Mouse (Mus musculus) heart, postnatal 0 days (tissue): Measurements from ENCODE around the gene Tlk1. TPM values are rescaled to one million over a fixed set of nuclear protein-coding genes. Genes with fewer than 3 reads are reported as not detected.
A peak's percentile ranks its signal among the peaks of the same experiment; 100 is the strongest.

ENCODE experiments used
- ATAC-seq: fragments of 200-750 bp; cut with Nextera tagmentation; 2 replicates; pipeline ENCODE4 v1.8.0; 2017; ENCODE audit warnings: low read depth, moderate number of reproducible peaks, moderate library complexity; ENCODE audit not compliant: insufficient read depth
- DNase-seq: peaks from one replicate; pipeline ENCODE4 v3.0.0-alpha.2; 2016; ENCODE audit warnings: low spot score
- H3K27ac ChIP-seq: fragments of 300-500 bp; sonication (generic); 2 replicates; pipeline ENCODE4 v1.5.1; 2014; ENCODE audit warnings: low read depth, mild to moderate bottlenecking
- H3K27me3 ChIP-seq: fragments of 300-500 bp; sonication (generic); 2 replicates; pipeline ENCODE4 v1.6.1; 2014; ENCODE audit warnings: low read length, mixed read lengths; ENCODE audit not compliant: control insufficient read depth, insufficient read depth
- H3K36me3 ChIP-seq: fragments of 300-500 bp; sonication (generic); replicated peaks from 2 replicates; pipeline ENCODE4 v1.6.1; 2014; ENCODE audit warnings: low read length, mixed read lengths; ENCODE audit not compliant: control insufficient read depth, insufficient read depth
- H3K4me1 ChIP-seq: fragments of 300-500 bp; sonication (generic); 2 replicates; pipeline ENCODE4 v1.6.1; 2014; ENCODE audit warnings: antibody characterized with exemption; ENCODE audit not compliant: control insufficient read depth, insufficient read depth
- H3K4me2 ChIP-seq: fragments of 300-500 bp; sonication (generic); 2 replicates; pipeline ENCODE4 v1.6.1; 2014; ENCODE audit warnings: low read depth, mild to moderate bottlenecking, low read length, moderate library complexity
- H3K4me3 ChIP-seq: fragments of 300-500 bp; sonication (generic); 2 replicates; pipeline ENCODE4 v1.5.1; 2014; ENCODE audit warnings: low read depth, low read length
- H3K9ac ChIP-seq: fragments of 300-500 bp; sonication (generic); replicated peaks from 2 replicates; pipeline ENCODE4 v1.6.1; 2014; ENCODE audit warnings: low read depth, low read length, mixed read lengths
- H3K9me3 ChIP-seq: fragments of 300-500 bp; sonication (generic); replicated peaks from 2 replicates; pipeline ENCODE4 v1.6.1; 2016; ENCODE audit warnings: low read length; ENCODE audit not compliant: control insufficient read depth
- CTCF ChIP-seq: IDR thresholded peaks from 2 replicates; pipeline ENCODE4 v1.5.1; 2016; ENCODE audit warnings: antibody characterized with exemption, control low read depth, low read depth
- EP300 ChIP-seq: IDR thresholded peaks from 2 replicates; pipeline ENCODE4 v1.6.1; 2016; ENCODE audit warnings: antibody characterized with exemption, low read depth
- WGBS: fragments of 180-500 bp; shearing (Covaris S2); extraction: QIAGEN DNeasy Blood & Tissue Kit; methylation state at CpG from one replicate; pipeline ENCODE4 v1.1.7; 2014; 5-methylcytosine and 5-hydroxymethylcytosine counted together
- polyA plus RNA-seq: library from polyadenylated mRNA; unstranded; fragments of >200 nt; fragmentation: Nextera tagmentation; extraction: Ambion mirVana; gene quantifications from 2 replicates; pipeline ENCODE4 v1.2.1, GENCODE M21; 2015
- total RNA-seq: library from RNA; depleted of rRNA; stranded (reverse); fragments of >200 nt; gene quantifications from 2 replicates; pipeline ENCODE4 v1.2.3, GENCODE M21; 2014; ENCODE audit warnings: low replicate concordance; rRNA removed

Gene Tlk1
- total and polyA plus RNA-seq, 2 experiments from 2014 or later, result 17.9 to 32.6 TPM

DNA sequence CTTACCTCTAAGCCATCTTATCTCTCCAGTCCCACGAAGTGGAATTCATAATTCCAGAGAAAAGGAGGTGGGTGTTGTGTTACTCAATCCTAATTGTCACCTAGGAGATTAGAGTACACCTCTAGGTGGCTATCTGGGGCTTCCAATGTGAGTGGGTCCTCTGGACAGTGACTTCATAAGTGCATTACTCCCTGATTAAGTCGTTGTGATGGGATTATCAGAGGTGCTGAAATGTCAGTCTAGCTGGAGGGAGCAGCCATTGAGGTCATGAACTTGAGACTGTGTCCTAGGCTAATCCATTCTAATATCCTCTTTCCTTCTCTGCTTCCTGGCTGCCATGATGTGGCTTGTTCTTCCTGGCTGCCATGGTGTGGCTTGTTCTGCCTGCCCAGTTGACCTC, 155.6 kb downstream of the Tlk1 start:
- DNase-seq, result peak; percentile 4
- no peak overlapping the region for H3K27ac ChIP-seq
- no peak for TF ChIP-seq EP300
- no peak for TF ChIP-seq CTCF
- no peak overlapping the region for H3K4me2 ChIP-seq
- H3K27me3 ChIP-seq, result no peaks in the 10 kb centered on the region
- H3K4me1 ChIP-seq, result peaks cover 9% of the 10 kb centered on the region
- 0 out of 2 replicates have a peak, but pooled peaks cover 5% of the 10 kb centered on the region for H3K36me3 ChIP-seq
- H3K9ac ChIP-seq, result no peak overlapping the region
- ATAC-seq, result no peak
- no peak overlapping the region for H3K4me3 ChIP-seq
- no peaks in the 10 kb centered on the region for H3K9me3 ChIP-seq
- 16% methylated on average over 2 of the region's 2 CpGs for WGBS

DNA sequence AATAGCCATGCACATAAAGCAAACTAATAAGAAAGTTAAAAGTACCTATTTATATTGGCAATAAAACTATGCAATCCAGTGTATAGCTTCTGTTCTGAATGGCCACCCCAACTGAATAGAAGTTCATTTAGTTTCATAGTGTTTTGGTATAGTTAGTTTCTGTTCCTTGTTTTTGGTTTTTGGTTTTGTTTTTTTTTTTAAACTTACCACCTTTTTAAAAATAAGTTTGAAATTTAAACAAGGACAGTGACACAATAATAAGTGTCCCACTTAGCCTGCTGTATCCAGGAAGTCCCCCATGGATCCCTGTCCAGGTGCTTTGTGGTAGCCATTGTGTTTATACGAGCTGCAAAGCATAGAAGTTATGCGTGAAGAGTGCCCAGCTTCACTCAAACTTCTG, 156.3 kb downstream of the Tlk1 start:
- peak; percentile 3 for DNase-seq
- 77% methylated on average over 2 of the region's 2 CpGs for WGBS
- H3K36me3 ChIP-seq, result 0 out of 2 replicates have a peak, but pooled peaks cover 5% of the 10 kb centered on the region
- no peaks in the 10 kb centered on the region for H3K27me3 ChIP-seq
- no peak overlapping the region for H3K4me2 ChIP-seq
- no peaks in the 10 kb centered on the region for H3K9me3 ChIP-seq
- H3K27ac ChIP-seq, result no peak overlapping the region
- H3K4me3 ChIP-seq, result no peak overlapping the region
- H3K4me1 ChIP-seq, result peaks cover 9% of the 10 kb centered on the region
- ATAC-seq, result no peak
- no peak overlapping the region for H3K9ac ChIP-seq
- TF ChIP-seq EP300 (no peak), CTCF (no peak)

DNA sequence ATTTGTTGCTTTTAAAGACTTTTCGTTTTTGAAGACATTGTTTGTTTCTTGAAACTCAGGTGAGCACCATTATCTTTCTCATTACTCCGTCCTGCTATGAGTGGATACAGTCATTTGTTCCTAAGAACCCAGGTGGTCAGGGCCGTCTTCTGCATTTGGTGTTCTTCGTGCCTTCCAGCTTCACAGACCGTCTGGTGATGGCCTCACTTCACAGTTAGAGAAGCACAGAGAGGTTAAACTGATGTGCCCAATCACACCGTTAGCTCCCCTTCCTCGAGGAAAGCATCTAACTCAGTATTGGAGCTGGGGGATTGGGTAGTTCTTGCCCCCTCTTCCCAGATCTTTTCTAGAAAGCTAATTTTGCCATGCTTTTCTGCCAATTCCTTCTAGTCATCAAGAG, 158.5 kb downstream of the Tlk1 start:
- ATAC-seq (no peak), DNase-seq (no peak)
- 88% methylated on average over 7 of the region's 7 CpGs for WGBS
- no peaks in the 10 kb centered on the region for H3K27me3 ChIP-seq
- H3K4me1 ChIP-seq, result peaks cover 23% of the 10 kb centered on the region
- H3K9me3 ChIP-seq, result no peaks in the 10 kb centered on the region
- H3K27ac ChIP-seq, result no peak overlapping the region
- H3K4me3 ChIP-seq, result no peak overlapping the region
- no peak overlapping the region for H3K4me2 ChIP-seq
- TF ChIP-seq EP300, result no peak
- TF ChIP-seq CTCF, result no peak
- no peak overlapping the region for H3K9ac ChIP-seq
- 0 out of 2 replicates have a peak, but pooled peaks cover 5% of the 10 kb centered on the region for H3K36me3 ChIP-seq

DNA sequence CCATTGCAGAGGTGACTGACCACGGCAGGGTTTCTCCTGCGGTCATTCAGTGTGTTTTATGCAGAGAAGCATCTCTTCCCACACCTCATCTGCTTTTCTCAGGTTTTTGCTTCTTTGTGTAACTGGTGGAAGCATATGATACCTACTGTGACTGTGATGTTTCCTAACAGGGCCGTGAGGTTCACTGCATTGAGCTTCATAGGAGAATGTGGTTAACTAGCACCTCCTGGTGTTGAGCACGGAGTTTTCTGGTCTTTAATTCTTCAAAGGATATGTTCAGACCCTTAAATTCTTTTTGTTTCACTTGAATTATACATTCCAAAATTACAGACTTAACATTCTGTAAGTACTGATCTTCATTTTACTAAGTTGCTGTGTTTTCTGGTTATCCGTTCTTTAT, 161.8 kb downstream of the Tlk1 start:
- 70% methylated on average over 5 of the region's 5 CpGs for WGBS

More for the DNA sequence above, 161.8 kb downstream of the Tlk1 start:
- Histone ChIP-seq H3K9ac (no peak overlapping the region), H3K4me3 (no peak overlapping the region), H3K36me3 (0 out of 2 replicates have a peak, but pooled peaks cover 5% of the 10 kb centered on the region), H3K4me1 (peaks cover 13% of the 10 kb centered on the region), H3K27me3 (no peaks in the 10 kb centered on the region), H3K9me3 (no peaks in the 10 kb centered on the region), H3K4me2 (no peak overlapping the region), H3K27ac (no peak overlapping the region)
- DNase-seq (peak; percentile 4), ATAC-seq (no peak)
- TF ChIP-seq CTCF, result no peak; the same call in 1 of the 2 replicates
- no peak for TF ChIP-seq EP300

Other genes starting within 250 kb of the Tlk1 start
- 75.7 and 79.8 TPM in 2 replicates for gene Gorasp2, start 164.2 kb downstream of the Tlk1 start, total RNA-seq
- 96.5 and 116 TPM in 2 replicates for gene Gorasp2, start 164.2 kb downstream of the Tlk1 start, polyA plus RNA-seq
- 8.2 TPM in 1 of 2 replicates, not detected in the other for gene Gm26558, start 163.6 kb downstream of the Tlk1 start, total RNA-seq
- gene Gm26558, start 163.6 kb downstream of the Tlk1 start, polyA plus RNA-seq, result 1.5 and 1.7 TPM in 2 replicates
- 7.7 and 7.9 TPM in 2 replicates for gene Dcaf17, start 229.6 kb upstream of the Tlk1 start, total RNA-seq
- gene Dcaf17, start 229.6 kb upstream of the Tlk1 start, polyA plus RNA-seq, result 12.3 and 13.6 TPM in 2 replicates
- 1.2 and 11.0 TPM in 2 replicates for gene Mettl8, start 229.9 kb upstream of the Tlk1 start, total RNA-seq
- 5.0 and 5.7 TPM in 2 replicates for gene Mettl8, start 229.9 kb upstream of the Tlk1 start, polyA plus RNA-seq